24 mouse cellular contexts compared by ENCODE assay signal in genomic region chr16:76725991-76726390, GRCm38 (mm10).
DNase-seq lines count a peak whose midpoint lies in the region; ATAC-seq and TF ChIP-seq lines count a peak whose summit lies in the region.
"Had no signal": no experiment of that assay in that cellular context is flagged by ENCODE, and none has a peak within 500 bp of the region (broad histone marks: within the 10 kb centered on the region; RNA-seq: fewer than 3 reads in every experiment).

No protein-coding gene starts in this region.

- H3K4me3 ChIP-seq in hindbrain, embryonic 11.5 days (ENCODE audit: low read depth, low read length) = no peak overlapping the region
- H3K4me3 ChIP-seq in hindbrain, embryonic 10.5 days = no peak overlapping the region
- H3K4me3 ChIP-seq in midbrain, embryonic 11.5 days (ENCODE audit: low read depth, low read length) = no peak overlapping the region
- no peak overlapping the region for H3K4me3 ChIP-seq in midbrain, embryonic 10.5 days
- H3K4me3 ChIP-seq in hindbrain, postnatal 0 days (ENCODE audit: low read length) = no peak overlapping the region
- H3K4me3 ChIP-seq: forebrain, embryonic 12.5 days; gastrocnemius, adult 2 months; heart, embryonic 15.5 days; limb, embryonic 13.5 days; liver, embryonic 12.5 days had no signal

- DNase-seq in hindbrain, embryonic 11.5 days (ENCODE audit: low spot score) = no peak
- no peak for DNase-seq in hindbrain, embryonic 10.5 days (ENCODE audit: low spot score)
- peak; percentile 37 for DNase-seq in midbrain, embryonic 11.5 days (ENCODE audit: low spot score, missing footprints)
- DNase-seq in midbrain, embryonic 10.5 days (ENCODE audit: low spot score) = no peak
- peak; percentile 33 for DNase-seq in adipocyte (ENCODE audit: low spot score)
- DNase-seq in hindbrain, postnatal 0 days (ENCODE audit: low spot score) = peak; percentile 16
- DNase-seq in thymus, postnatal 0 days (ENCODE audit: low spot score) = no peak
- DNase-seq: adrenal gland, postnatal 10 days; cerebellum, adult 8-10 months; gastrocnemius, adult 2 months; heart, postnatal 4 days; kidney, adult 9 months; kidney, postnatal 14 days; layer of hippocampus, postnatal 36 days; lung, adult 18-20 months; lung, postnatal 4 days; right cerebral cortex, postnatal 14 days; thymus, adult 2 months had no signal

- H3K36me3 ChIP-seq in hindbrain, embryonic 11.5 days (ENCODE audit: control insufficient read depth, insufficient read depth, low read length) = no peaks in the 10 kb centered on the region
- H3K36me3 ChIP-seq in hindbrain, embryonic 10.5 days = no peaks in the 10 kb centered on the region
- no peaks in the 10 kb centered on the region for H3K36me3 ChIP-seq in midbrain, embryonic 11.5 days (ENCODE audit: control insufficient read depth, insufficient read depth, low read length)
- H3K36me3 ChIP-seq in midbrain, embryonic 10.5 days = no peaks in the 10 kb centered on the region
- H3K36me3 ChIP-seq in hindbrain, postnatal 0 days (ENCODE audit: insufficient read depth, low read length) = no peaks in the 10 kb centered on the region
- H3K36me3 ChIP-seq: forebrain, embryonic 12.5 days; heart, embryonic 15.5 days; limb, embryonic 13.5 days; liver, embryonic 12.5 days had no signal

- no peak for TF ChIP-seq CTCF in hindbrain, postnatal 0 days (IDR thresholded peaks at IDR 0.05; ENCODE audit: low read depth)

- H3K4me2 ChIP-seq in hindbrain, embryonic 11.5 days (replicated peaks; ENCODE audit: low read depth, low read length) = no peak overlapping the region
- no peak overlapping the region for H3K4me2 ChIP-seq in midbrain, embryonic 11.5 days
- no peak overlapping the region for H3K4me2 ChIP-seq in hindbrain, postnatal 0 days (ENCODE audit: low read depth, low read length)
- H3K4me2 ChIP-seq: forebrain, embryonic 12.5 days; heart, embryonic 15.5 days; limb, embryonic 13.5 days; liver, embryonic 12.5 days had no signal

- whole genome bisulfite sequencing in hindbrain, embryonic 11.5 days = 86% methylated on average over 4 of the region's 4 CpGs
- 89% methylated on average over 4 of the region's 4 CpGs for WGBS in hindbrain, embryonic 10.5 days
- WGBS in midbrain, embryonic 11.5 days = 92% methylated on average over 4 of the region's 4 CpGs
- WGBS in midbrain, embryonic 10.5 days = 93% methylated on average over 4 of the region's 4 CpGs
- 59% methylated on average over 4 of the region's 4 CpGs for WGBS in hindbrain, postnatal 0 days

- H3K27ac ChIP-seq in hindbrain, embryonic 11.5 days (ENCODE audit: low read depth, low read length) = no peak overlapping the region
- no peak overlapping the region for H3K27ac ChIP-seq in hindbrain, embryonic 10.5 days
- H3K27ac ChIP-seq in midbrain, embryonic 11.5 days (ENCODE audit: low read depth, low read length) = no peak overlapping the region
- H3K27ac ChIP-seq in midbrain, embryonic 10.5 days (replicated peaks) = no peak overlapping the region
- H3K27ac ChIP-seq in hindbrain, postnatal 0 days = no peak overlapping the region
- H3K27ac ChIP-seq: forebrain, embryonic 12.5 days; gastrocnemius, adult 2 months; heart, embryonic 15.5 days; limb, embryonic 13.5 days; liver, embryonic 12.5 days; stomach, postnatal 0 days had no signal

- H3K9me3 ChIP-seq in hindbrain, embryonic 11.5 days (ENCODE audit: control insufficient read depth, low read length) = no peaks in the 10 kb centered on the region
- no peaks in the 10 kb centered on the region for H3K9me3 ChIP-seq in hindbrain, embryonic 10.5 days
- no peaks in the 10 kb centered on the region for H3K9me3 ChIP-seq in midbrain, embryonic 11.5 days (ENCODE audit: control insufficient read depth, low read length)
- no peaks in the 10 kb centered on the region for H3K9me3 ChIP-seq in midbrain, embryonic 10.5 days (replicated peaks)
- H3K9me3 ChIP-seq in hindbrain, postnatal 0 days (ENCODE audit: low read length) = no peaks in the 10 kb centered on the region
- H3K9me3 ChIP-seq: forebrain, embryonic 12.5 days; heart, embryonic 15.5 days; limb, embryonic 13.5 days; liver, embryonic 12.5 days had no signal

- 0 out of 2 replicates have a peak, but pooled peaks have one; percentile 19 for ATAC-seq in hindbrain, embryonic 11.5 days (ENCODE audit: low FRiP score)
- no peak for ATAC-seq in midbrain, embryonic 11.5 days (ENCODE audit: low FRiP score)
- ATAC-seq in hindbrain, postnatal 0 days = 0 out of 2 replicates have a peak, but pooled peaks have one; percentile 15
- ATAC-seq: activated CD4-positive, CD25-positive, alpha-beta regulatory T cell, adult 4 months; liver, embryonic 12.5 days had no signal

- H3K4me1 ChIP-seq in hindbrain, embryonic 11.5 days (replicated peaks; ENCODE audit: control insufficient read depth, insufficient read depth, low read length) = no peaks in the 10 kb centered on the region
- H3K4me1 ChIP-seq in hindbrain, embryonic 10.5 days (replicated peaks) = no peaks in the 10 kb centered on the region
- H3K4me1 ChIP-seq in midbrain, embryonic 11.5 days (ENCODE audit: control insufficient read depth, insufficient read depth, low read length) = no peaks in the 10 kb centered on the region
- no peaks in the 10 kb centered on the region for H3K4me1 ChIP-seq in midbrain, embryonic 10.5 days
- H3K4me1 ChIP-seq in hindbrain, postnatal 0 days (ENCODE audit: insufficient read depth, low read length) = no peaks in the 10 kb centered on the region
- H3K4me1 ChIP-seq: forebrain, embryonic 12.5 days; heart, embryonic 15.5 days; limb, embryonic 13.5 days; liver, embryonic 12.5 days had no signal

- no peaks in the 10 kb centered on the region for H3K27me3 ChIP-seq in hindbrain, embryonic 11.5 days (ENCODE audit: control insufficient read depth, insufficient read depth, low read length)
- no peaks in the 10 kb centered on the region for H3K27me3 ChIP-seq in hindbrain, embryonic 10.5 days (ENCODE audit: insufficient read depth, poor library complexity, severe bottlenecking)
- no peaks in the 10 kb centered on the region for H3K27me3 ChIP-seq in midbrain, embryonic 11.5 days (ENCODE audit: control insufficient read depth, insufficient read depth, low read length)
- H3K27me3 ChIP-seq in midbrain, embryonic 10.5 days (ENCODE audit: low read depth, poor library complexity, severe bottlenecking) = no peaks in the 10 kb centered on the region
- no peaks in the 10 kb centered on the region for H3K27me3 ChIP-seq in hindbrain, postnatal 0 days (ENCODE audit: insufficient read depth, low read length)
- H3K27me3 ChIP-seq: forebrain, embryonic 12.5 days; heart, embryonic 15.5 days; limb, embryonic 13.5 days; liver, embryonic 12.5 days had no signal

- no peak overlapping the region for H3K9ac ChIP-seq in hindbrain, embryonic 11.5 days (ENCODE audit: low read depth, low read length)
- H3K9ac ChIP-seq in midbrain, embryonic 11.5 days (ENCODE audit: low read length) = no peak overlapping the region
- no peak overlapping the region for H3K9ac ChIP-seq in hindbrain, postnatal 0 days (replicated peaks; ENCODE audit: low read length)
- H3K9ac ChIP-seq: forebrain, embryonic 12.5 days; heart, embryonic 15.5 days; limb, embryonic 13.5 days; liver, embryonic 12.5 days had no signal

Comparison
In these comparisons a context has a peak if more than half of its experiments do, and no peak if none do; other contexts are left out.
1. DNase-seq: peak in midbrain, embryonic 11.5 days (single experiment), adipocyte (single experiment) and hindbrain, postnatal 0 days (single experiment); none in hindbrain, embryonic 11.5 days (single experiment), hindbrain, embryonic 10.5 days (single experiment), midbrain, embryonic 10.5 days (single experiment) and thymus, postnatal 0 days (single experiment).